Mouse (Mus musculus) liver, postnatal 0 days (tissue): ENCODE measurements around the gene Dffb.

Experiments used
- CTCF ChIP-seq: sonication (generic); IDR thresholded peaks from 2 replicates; pipeline ENCODE4 v1.5.1; 2016; ENCODE audit warnings: antibody characterized with exemption, low read depth
- EP300 ChIP-seq: IDR thresholded peaks from 2 replicates; pipeline ENCODE4 v1.6.1; 2016; ENCODE audit warnings: antibody characterized with exemption, low read depth, mild to moderate bottlenecking

- no peak for TF ChIP-seq CTCF
- TF ChIP-seq EP300: no peak
Observed at GRCm38 (mm10) chr4:154015476-154015875, 40.5 kb upstream of the Dffb start.
